Mouse (Mus musculus) ES-E14 (cell line): ENCODE results near the gene AB124611. TPM values are rescaled to one million over a fixed set of nuclear protein-coding genes. Genes with fewer than 3 reads are reported as not detected.

Experiments
- DNase-seq: peaks from one replicate; pipeline ENCODE4 v3.0.0-alpha.2; 2013; ENCODE audit warnings: low read depth, low spot score
- H3K27ac ChIP-seq: 2 replicates; pipeline ENCODE4 v1.5.1; 2012; ENCODE audit warnings: low read depth, mild to moderate bottlenecking, low read length, moderate library complexity, mixed read lengths; ENCODE audit not compliant: poor library complexity, insufficient read depth, severe bottlenecking
- H3K36me3 ChIP-seq: 2 replicates; pipeline ENCODE4 v1.6.1; 2012; ENCODE audit warnings: mild to moderate bottlenecking, low read length, moderate library complexity, mixed read lengths; ENCODE audit not compliant: control insufficient read depth, poor library complexity, insufficient read depth, severe bottlenecking
- H3K4me1 ChIP-seq, 2 experiments: fragments of 150-350 bp in 1 of 2; sonication (generic) in 1 of 2; 2 replicates each; pipeline ENCODE4 v1.6.1; 2012; ENCODE audit warnings: low read length in 2 of 2, mild to moderate bottlenecking in 1 of 2, mixed read lengths in 1 of 2; ENCODE audit not compliant: control insufficient read depth in 2 of 2, insufficient read depth in 2 of 2, poor library complexity in 1 of 2
- H3K4me3 ChIP-seq, 2 experiments: fragments of 150-350 bp in 1 of 2; sonication (generic) in 1 of 2; 2 replicates each; pipeline ENCODE4 v1.5.1; 2012; ENCODE audit warnings: low read length in 2 of 2, low read depth in 1 of 2, mild to moderate bottlenecking in 1 of 2, mixed read lengths in 1 of 2; ENCODE audit not compliant: insufficient read depth in 1 of 2, poor library complexity in 1 of 2, severe bottlenecking in 1 of 2
- H3K9ac ChIP-seq: 2 replicates; pipeline ENCODE4 v1.6.1; 2012; ENCODE audit warnings: low read depth, mild to moderate bottlenecking, low read length, mixed read lengths; ENCODE audit not compliant: poor library complexity, insufficient read depth, severe bottlenecking
- H3K9me3 ChIP-seq: fragments of 150-350 bp; sonication (generic); 2 replicates; pipeline ENCODE4 v1.6.1; 2012; ENCODE audit warnings: low read depth, mild to moderate bottlenecking, low read length; ENCODE audit not compliant: control insufficient read depth, insufficient read depth
- CHD2 ChIP-seq: IDR thresholded peaks from 2 replicates; pipeline ENCODE4 v1.6.1; 2014; ENCODE audit warnings: mild to moderate bottlenecking, low read depth, low read length, inconsistent platforms
- HCFC1 ChIP-seq: IDR thresholded peaks from 2 replicates; pipeline ENCODE4 v1.6.1; 2012; ENCODE audit warnings: low read length, inconsistent platforms, borderline replicate concordance; ENCODE audit not compliant: insufficient read depth
- MAFK ChIP-seq: IDR thresholded peaks from 2 replicates; pipeline ENCODE4 v1.6.1; 2014; ENCODE audit warnings: mild to moderate bottlenecking, low read depth, low read length, inconsistent platforms; ENCODE audit not compliant: insufficient read depth
- ZC3H11A ChIP-seq: IDR thresholded peaks from 2 replicates; pipeline ENCODE4 v1.6.1; 2012; ENCODE audit warnings: low read depth, mild to moderate bottlenecking, inconsistent platforms, low read length, borderline replicate concordance
- ZNF384 ChIP-seq: IDR thresholded peaks from 2 replicates; pipeline ENCODE4 v1.6.1; 2012; ENCODE audit warnings: low read depth, low read length, inconsistent platforms
- in situ Hi-C, 2 experiments: fragments of 600-800 bp; cut with MboI; formaldehyde crosslinking; loops; one replicate each; pipeline ENCODE4 v1.15.1; 2025; ENCODE audit warnings: low sequenced_read_pairs in 2 of 2, inconsistent platforms in 1 of 2; ENCODE audit not compliant: unreplicated experiment in 2 of 2
- total RNA-seq: library from RNA; depleted of rRNA; stranded (reverse); fragments of 300-350 nt; gene quantifications from 2 replicates; pipeline ENCODE4 v1.2.3, GENCODE M21; 2012

Gene AB124611
- total RNA-seq, 1 experiment = not detected

- Histone ChIP-seq H3K27ac (no peak overlapping the region; the same call in 1 of the 2 replicates), H3K36me3 (peaks cover 17% of the 10 kb centered on the region; the same call in 1 of the 2 replicates), H3K9ac (no peak overlapping the region), H3K4me1 (peaks cover 17 to 33% of the 10 kb centered on the region in 2 experiments), H3K4me3 (no peak overlapping the region), H3K9me3 (no peaks in the 10 kb centered on the region)
- TF ChIP-seq HCFC1 (no peak), CHD2 (no peak), ZNF384 (no peak), ZC3H11A (no peak), MAFK (no peak)
- DNase-seq = no peak
- in situ Hi-C loops = no loop called here
These were observed 32.4 kb downstream of the AB124611 start for GRCm38 (mm10) chr9:21558366-21558765.

- peaks cover 13% of the 10 kb centered on the region; the same call in 1 of the 2 replicates for H3K36me3 ChIP-seq
These were observed 33.2 kb downstream of the AB124611 start for GRCm38 (mm10) chr9:21559151-21559550.

GRCm38 (mm10) chr9:21564420-21564819 lies 38.4 kb downstream of the AB124611 start:
- Histone ChIP-seq H3K27ac (no peak overlapping the region), H3K9me3 (no peaks in the 10 kb centered on the region), H3K4me1 (peaks cover 2 to 13% of the 10 kb centered on the region in 2 experiments; a peak in 3 of 4 replicates), H3K36me3 (peaks cover 13% of the 10 kb centered on the region), H3K9ac (no peak overlapping the region), H3K4me3 (no peak overlapping the region)
- in situ Hi-C loops = no loop called here
- TF ChIP-seq HCFC1 = no peak
- no peak for TF ChIP-seq MAFK
- no peak for TF ChIP-seq ZNF384
- no peak for TF ChIP-seq CHD2
- no peak for TF ChIP-seq ZC3H11A
- no peak for DNase-seq

More at GRCm38 (mm10) chr9:21559151-21559550, 33.2 kb downstream of the AB124611 start:
- H3K9ac ChIP-seq = no peak overlapping the region
- no peak overlapping the region for H3K4me3 ChIP-seq
- DNase-seq = no peak
- peaks cover 17 to 29% of the 10 kb centered on the region in 2 experiments for H3K4me1 ChIP-seq
- no peak overlapping the region for H3K27ac ChIP-seq
- TF ChIP-seq HCFC1 (no peak), MAFK (no peak), ZC3H11A (no peak), CHD2 (no peak), ZNF384 (no peak)
- in situ Hi-C loops = no loop called here
- H3K9me3 ChIP-seq = no peaks in the 10 kb centered on the region

- in situ Hi-C loops = no loop called here
- no peak overlapping the region for H3K27ac ChIP-seq
- H3K4me3 ChIP-seq = no peak overlapping the region
- H3K9ac ChIP-seq = no peak overlapping the region
- no peak for DNase-seq
- H3K9me3 ChIP-seq = no peaks in the 10 kb centered on the region
- H3K4me1 ChIP-seq = peaks cover 2 to 13% of the 10 kb centered on the region in 2 experiments; a peak in 3 of 4 replicates
- H3K36me3 ChIP-seq = peaks cover 18% of the 10 kb centered on the region
- TF ChIP-seq MAFK (no peak), ZNF384 (no peak), CHD2 (no peak), HCFC1 (no peak), ZC3H11A (no peak)
These were observed 39.1 kb downstream of the AB124611 start for GRCm38 (mm10) chr9:21565004-21565586.
